Mouse (Mus musculus) forebrain, postnatal 0 days (tissue): ENCODE results near the gene Epha1. TPM values are rescaled to one million over a fixed set of nuclear protein-coding genes. Genes with fewer than 3 reads are reported as not detected.

Experiments used
- ATAC-seq: fragments of 200-750 bp; cut with Nextera tagmentation; 2 replicates; pipeline ENCODE4 v1.8.0; 2017; ENCODE audit warnings: mild to moderate bottlenecking, moderate library complexity
- DNase-seq: peaks from one replicate; pipeline ENCODE4 v3.0.0-alpha.2; 2015
- H3K27ac ChIP-seq: fragments of 300-500 bp; sonication (generic); 2 replicates; pipeline ENCODE4 v1.5.1; 2014; ENCODE audit warnings: low read depth, mild to moderate bottlenecking, antibody characterized with exemption, low read length, moderate library complexity, mixed read lengths
- H3K27me3 ChIP-seq: fragments of 300-500 bp; sonication (generic); 2 replicates; pipeline ENCODE4 v1.6.1; 2014; ENCODE audit warnings: mild to moderate bottlenecking, low read length, mixed read lengths; ENCODE audit not compliant: insufficient read depth
- H3K36me3 ChIP-seq: fragments of 300-500 bp; sonication (generic); 2 replicates; pipeline ENCODE4 v1.6.1; 2014; ENCODE audit warnings: mild to moderate bottlenecking, moderate library complexity; ENCODE audit not compliant: insufficient read depth
- H3K4me1 ChIP-seq: fragments of 300-500 bp; sonication (generic); 2 replicates; pipeline ENCODE4 v1.6.1; 2014; ENCODE audit warnings: antibody characterized with exemption; ENCODE audit not compliant: insufficient read depth
- H3K4me2 ChIP-seq: fragments of 300-500 bp; sonication (generic); 2 replicates; pipeline ENCODE4 v1.6.1; 2014; ENCODE audit warnings: low read depth, mild to moderate bottlenecking, moderate library complexity
- H3K4me3 ChIP-seq: fragments of 300-500 bp; sonication (generic); 2 replicates; pipeline ENCODE4 v1.5.1; 2014; ENCODE audit warnings: low read depth, low read length, mixed read lengths
- H3K9ac ChIP-seq: fragments of 300-500 bp; sonication (generic); 2 replicates; pipeline ENCODE4 v1.6.1; 2014; ENCODE audit warnings: mild to moderate bottlenecking
- H3K9me3 ChIP-seq: fragments of 300-500 bp; sonication (generic); 2 replicates; pipeline ENCODE4 v1.6.1; 2016; ENCODE audit warnings: low read length
- CTCF ChIP-seq: sonication (generic); IDR thresholded peaks from 2 replicates; pipeline ENCODE4 v1.5.1; 2016; ENCODE audit warnings: antibody characterized with exemption, control low read depth, low read depth
- WGBS: fragments of 180-500 bp; shearing (Covaris S2); extraction: QIAGEN DNeasy Blood & Tissue Kit; methylation state at CpG from one replicate; pipeline ENCODE4 v1.1.7; 2014; 5-methylcytosine and 5-hydroxymethylcytosine counted together
- polyA plus RNA-seq: library from polyadenylated mRNA; unstranded; fragments of >200 nt; fragmentation: Nextera tagmentation; extraction: Ambion mirVana; gene quantifications from 2 replicates; pipeline ENCODE4 v1.2.1, GENCODE M21; 2015
- total RNA-seq: library from RNA; depleted of rRNA; stranded (reverse); fragments of >200 nt; gene quantifications from 2 replicates; pipeline ENCODE4 v1.2.3, GENCODE M21; 2014; rRNA removed

Epha1 gene
- total and polyA plus RNA-seq, 2 experiments from 2014 or later, result 0.67 to 0.86 TPM

GRCm38 (mm10) chr6:42324482-42325267, 48.4 kb downstream of the Epha1 start, which contains the start of gene Fam131b:
Gene Fam131b, minus strand, starts transcription at chr6:42324643.
- H3K27me3 ChIP-seq, result no peaks in the 10 kb centered on the region
- TF ChIP-seq CTCF, result no peak
- no peaks in the 10 kb centered on the region for H3K4me1 ChIP-seq
- peak within 1 kb of the TSS; percentile 82 for H3K9ac ChIP-seq
- H3K36me3 ChIP-seq, result peaks cover 3% of the 10 kb centered on the region; the same call in 1 of the 2 replicates
- H3K27ac ChIP-seq, result peak within 1 kb of the TSS; percentile 80
- H3K9me3 ChIP-seq, result no peaks in the 10 kb centered on the region
- 1% methylated on average over 41 of the region's 68 CpGs for WGBS
- peak within 1 kb of the TSS; percentile 82 for H3K4me3 ChIP-seq
- peak within 1 kb of the TSS; percentile 88 for H3K4me2 ChIP-seq
- ATAC-seq (peak; percentile 92), DNase-seq (peak; percentile 86)

GRCm38 (mm10) chr6:42324067-42324481, 49.0 kb downstream of the Epha1 start:
- no peaks in the 10 kb centered on the region for H3K27me3 ChIP-seq
- TF ChIP-seq CTCF, result peak; percentile 25
- ATAC-seq (peak; percentile 65), DNase-seq (peak; percentile 67)
- peaks cover 3% of the 10 kb centered on the region; the same call in 1 of the 2 replicates for H3K36me3 ChIP-seq
- 7% methylated on average over 24 of the region's 32 CpGs for WGBS
- peak overlapping the region; percentile 88 for H3K4me2 ChIP-seq
- H3K9me3 ChIP-seq, result no peaks in the 10 kb centered on the region
- H3K27ac ChIP-seq, result peak overlapping the region; percentile 80
- H3K4me1 ChIP-seq, result no peaks in the 10 kb centered on the region
- peak overlapping the region; percentile 82 for H3K9ac ChIP-seq
- peak overlapping the region; percentile 82 for H3K4me3 ChIP-seq

- Histone ChIP-seq H3K9me3 (no peaks in the 10 kb centered on the region), H3K9ac (peak overlapping the region; percentile 82), H3K4me1 (no peaks in the 10 kb centered on the region), H3K4me3 (peak overlapping the region; percentile 82), H3K27me3 (no peaks in the 10 kb centered on the region), H3K27ac (peak overlapping the region; percentile 80), H3K4me2 (peak overlapping the region; percentile 88), H3K36me3 (peaks cover 7% of the 10 kb centered on the region)
- DNase-seq (peak; percentile 60), ATAC-seq (peak; percentile 44)
- WGBS, result 3% methylated on average over 28 of the region's 28 CpGs
- peak; percentile 22; the same call in 1 of the 2 replicates for TF ChIP-seq CTCF
Measured at GRCm38 (mm10) chr6:42323371-42324066, 49.5 kb downstream of the Epha1 start.

- Histone ChIP-seq H3K4me3 (no peak overlapping the region), H3K9ac (no peak overlapping the region), H3K36me3 (peaks cover 38% of the 10 kb centered on the region), H3K9me3 (no peaks in the 10 kb centered on the region), H3K4me1 (no peaks in the 10 kb centered on the region), H3K4me2 (no peak overlapping the region), H3K27me3 (no peaks in the 10 kb centered on the region), H3K27ac (no peak overlapping the region)
- TF ChIP-seq CTCF, result no peak
- 90% methylated on average over 4 of the region's 4 CpGs for WGBS
- ATAC-seq (no peak), DNase-seq (no peak)
Measured at GRCm38 (mm10) chr6:42318293-42318692, 54.8 kb downstream of the Epha1 start.

GRCm38 (mm10) chr6:42310427-42311053, 62.5 kb downstream of the Epha1 start:
- H3K27me3 ChIP-seq, result no peaks in the 10 kb centered on the region
- H3K36me3 ChIP-seq, result peaks cover 22% of the 10 kb centered on the region; the same call in 1 of the 2 replicates

GRCm38 (mm10) chr6:42309816-42310378, 63.2 kb downstream of the Epha1 start:
- Histone ChIP-seq H3K9me3 (no peaks in the 10 kb centered on the region), H3K4me2 (no peak overlapping the region), H3K27me3 (no peaks in the 10 kb centered on the region), H3K9ac (no peak overlapping the region), H3K27ac (no peak overlapping the region), H3K4me1 (no peaks in the 10 kb centered on the region), H3K4me3 (no peak overlapping the region), H3K36me3 (peaks cover 21% of the 10 kb centered on the region; the same call in 1 of the 2 replicates)
- WGBS, result 48% methylated on average over 8 of the region's 8 CpGs
- TF ChIP-seq CTCF, result peak; percentile 35; the same call in 1 of the 2 replicates
- DNase-seq, result no peak
- ATAC-seq, result no peak

More at GRCm38 (mm10) chr6:42310427-42311053, 62.5 kb downstream of the Epha1 start:
- Histone ChIP-seq H3K4me2 (no peak overlapping the region), H3K4me3 (no peak overlapping the region), H3K9me3 (no peaks in the 10 kb centered on the region), H3K4me1 (no peaks in the 10 kb centered on the region), H3K9ac (no peak overlapping the region), H3K27ac (no peak overlapping the region)
- 93% methylated on average over 2 of the region's 2 CpGs for WGBS
- no peak for DNase-seq
- ATAC-seq, result no peak
- no peak for TF ChIP-seq CTCF

Other genes starting within 250 kb of the Epha1 start
- gene Tas2r139, start 232.3 kb downstream of the Epha1 start, total RNA-seq, result not detected in 2 replicates
- not detected in 2 replicates for gene Tas2r139, start 232.3 kb downstream of the Epha1 start, polyA plus RNA-seq
- not detected in 2 replicates for gene Tas2r144, start 157.9 kb downstream of the Epha1 start, total RNA-seq
- gene Tas2r144, start 157.9 kb downstream of the Epha1 start, polyA plus RNA-seq, result not detected in 2 replicates
- gene Gstk1, start 127.3 kb downstream of the Epha1 start, total RNA-seq, result 6.8 and 7.3 TPM in 2 replicates
- gene Gstk1, start 127.3 kb downstream of the Epha1 start, polyA plus RNA-seq, result 9.4 and 9.8 TPM in 2 replicates
- gene Tmem139, start 111.3 kb downstream of the Epha1 start, total RNA-seq, result not detected in 2 replicates
- gene Tmem139, start 111.3 kb downstream of the Epha1 start, polyA plus RNA-seq, result 0.24 TPM in 1 of 2 replicates, not detected in the other
- 35.0 and 54.0 TPM in 2 replicates for gene Casp2, start 108.3 kb downstream of the Epha1 start, total RNA-seq
- gene Casp2, start 108.3 kb downstream of the Epha1 start, polyA plus RNA-seq, result 21.3 and 24.7 TPM in 2 replicates
- 1.8 and 3.3 TPM in 2 replicates for gene Clcn1, start 86.6 kb downstream of the Epha1 start, total RNA-seq
- gene Clcn1, start 86.6 kb downstream of the Epha1 start, polyA plus RNA-seq, result 0.55 and 0.74 TPM in 2 replicates
- gene Fam131b, start 48.6 kb downstream of the Epha1 start, total RNA-seq, result 59.2 and 72.2 TPM in 2 replicates
- gene Fam131b, start 48.6 kb downstream of the Epha1 start, polyA plus RNA-seq, result 5.3 and 5.6 TPM in 2 replicates
- gene Zyx, start 23.6 kb downstream of the Epha1 start, total RNA-seq, result 30.5 and 35.6 TPM in 2 replicates
- gene Zyx, start 23.6 kb downstream of the Epha1 start, polyA plus RNA-seq, result 43.5 and 51.6 TPM in 2 replicates
- gene Tas2r143, start 27.0 kb upstream of the Epha1 start, total RNA-seq, result not detected in 2 replicates
- not detected in 2 replicates for gene Tas2r143, start 27.0 kb upstream of the Epha1 start, polyA plus RNA-seq
- gene Tas2r135, start 32.2 kb upstream of the Epha1 start, total RNA-seq, result 0.77 TPM in 1 of 2 replicates, not detected in the other
- gene Tas2r135, start 32.2 kb upstream of the Epha1 start, polyA plus RNA-seq, result not detected in 2 replicates
- not detected in 2 replicates for gene Tas2r126, start 61.3 kb upstream of the Epha1 start, total RNA-seq
- not detected in 2 replicates for gene Tas2r126, start 61.3 kb upstream of the Epha1 start, polyA plus RNA-seq
- gene Olfr458, start 91.9 kb upstream of the Epha1 start, total RNA-seq, result not detected in 2 replicates
- not detected in 2 replicates for gene Olfr458, start 91.9 kb upstream of the Epha1 start, polyA plus RNA-seq
- gene Olfr457, start 103.1 kb upstream of the Epha1 start, total RNA-seq, result not detected in 2 replicates
- gene Olfr457, start 103.1 kb upstream of the Epha1 start, polyA plus RNA-seq, result not detected in 2 replicates
- 0.15 TPM in 1 of 2 replicates, not detected in the other for gene Olfr456, start 113.9 kb upstream of the Epha1 start, total RNA-seq
- gene Olfr456, start 113.9 kb upstream of the Epha1 start, polyA plus RNA-seq, result not detected in 2 replicates
- gene Olfr455, start 174.3 kb upstream of the Epha1 start, total RNA-seq, result not detected in 2 replicates
- gene Olfr455, start 174.3 kb upstream of the Epha1 start, polyA plus RNA-seq, result not detected in 2 replicates
- gene Tcaf3, start 224.4 kb upstream of the Epha1 start, total RNA-seq, result not detected in 2 replicates
- gene Tcaf3, start 224.4 kb upstream of the Epha1 start, polyA plus RNA-seq, result not detected in 2 replicates